Mouse (Mus musculus): ENCODE data around the gene Il11ra1. TPM values are rescaled to one million over a fixed set of nuclear protein-coding genes. Genes with fewer than 3 reads are reported as not detected.

The Il11ra1 gene
- polyA plus RNA-seq, 1 experiment from 2014 or later, result 63.8 TPM

DNA sequence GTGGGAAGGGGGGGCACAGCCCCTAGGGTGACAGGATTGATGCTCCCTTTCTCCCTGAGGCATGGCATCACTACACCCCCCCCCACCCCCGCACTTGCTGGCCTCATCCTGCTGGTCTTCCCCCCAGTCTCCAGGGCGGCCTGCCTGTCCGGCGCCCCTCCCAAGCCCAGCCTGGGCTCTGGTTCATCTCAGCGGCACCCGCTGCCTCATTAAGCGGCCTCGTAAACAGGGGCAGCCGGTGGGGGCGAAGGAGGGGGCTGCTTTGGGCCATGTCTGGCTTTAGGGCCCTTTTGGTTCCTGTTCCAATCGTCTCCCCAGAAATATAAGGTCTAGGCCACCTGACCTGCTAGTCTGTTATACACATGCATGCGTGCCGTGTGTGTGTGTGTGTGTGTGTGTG is 40.2 kb upstream of the Il11ra1 start:
- ATAC-seq, result no peak
- Histone ChIP-seq H3K27ac (ENCODE audit: low read depth, low read length) (no peak overlapping the region), H3K36me3 (ENCODE audit: control insufficient read depth, insufficient read depth) (no peaks in the 10 kb centered on the region), H3K9ac (ENCODE audit: low read depth, low read length) (no peak overlapping the region), H3K4me3 (ENCODE audit: low read depth, low read length) (no peak overlapping the region), H3K4me2 (replicated peaks; ENCODE audit: low read depth) (no peak overlapping the region), H3K9me3 (ENCODE audit: control insufficient read depth) (no peaks in the 10 kb centered on the region), H3K4me1 (replicated peaks; ENCODE audit: control insufficient read depth, insufficient read depth, low read length) (no peaks in the 10 kb centered on the region), H3K27me3 (replicated peaks; ENCODE audit: control insufficient read depth, insufficient read depth, low read length) (no peaks in the 10 kb centered on the region)
- TF ChIP-seq CTCF (IDR thresholded peaks at IDR 0.05; ENCODE audit: low read depth), result no peak
- 68% methylated on average over 13 of the region's 13 CpGs for WGBS

DNA sequence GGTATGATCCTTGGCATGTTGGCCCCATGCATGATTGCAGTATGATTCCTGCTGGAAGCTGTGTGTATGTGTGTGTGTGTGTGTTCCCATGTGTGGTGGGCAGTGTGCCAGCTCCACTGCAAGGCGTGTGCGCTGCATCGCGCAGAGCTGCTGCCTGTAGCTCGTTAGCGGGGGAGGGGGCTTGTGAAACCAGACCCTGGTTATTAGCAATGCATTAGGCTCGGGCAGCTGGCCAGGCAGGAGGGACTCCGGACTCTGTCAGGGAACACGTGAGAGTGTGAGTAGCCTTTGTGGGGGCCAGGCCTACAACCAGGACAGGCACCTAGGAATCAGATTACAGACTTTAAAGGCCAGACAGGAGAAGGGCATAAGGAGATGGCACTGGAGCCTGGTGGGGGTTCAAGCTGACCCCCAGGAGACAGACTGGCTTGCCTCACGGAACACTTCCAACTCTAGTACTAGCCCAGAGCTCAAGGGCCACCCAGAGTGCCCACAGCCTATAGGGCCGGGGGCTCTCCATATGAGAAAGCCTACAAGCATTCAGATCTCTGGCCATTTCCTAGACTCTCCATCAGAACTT is 38.8 kb upstream of the Il11ra1 start:
- Histone ChIP-seq H3K27me3 (replicated peaks; ENCODE audit: control insufficient read depth, insufficient read depth, low read length) (no peaks in the 10 kb centered on the region), H3K4me2 (replicated peaks; ENCODE audit: low read depth) (no peak overlapping the region), H3K4me3 (ENCODE audit: low read depth, low read length) (no peak overlapping the region), H3K36me3 (ENCODE audit: control insufficient read depth, insufficient read depth) (no peaks in the 10 kb centered on the region), H3K4me1 (replicated peaks; ENCODE audit: control insufficient read depth, insufficient read depth, low read length) (no peaks in the 10 kb centered on the region), H3K9me3 (ENCODE audit: control insufficient read depth) (no peaks in the 10 kb centered on the region), H3K9ac (ENCODE audit: low read depth, low read length) (no peak overlapping the region), H3K27ac (ENCODE audit: low read depth, low read length) (no peak overlapping the region)
- ATAC-seq, result no peak
- WGBS, result 50% methylated on average over 11 of the region's 11 CpGs
- no peak for TF ChIP-seq CTCF (IDR thresholded peaks at IDR 0.05; ENCODE audit: low read depth)

DNA sequence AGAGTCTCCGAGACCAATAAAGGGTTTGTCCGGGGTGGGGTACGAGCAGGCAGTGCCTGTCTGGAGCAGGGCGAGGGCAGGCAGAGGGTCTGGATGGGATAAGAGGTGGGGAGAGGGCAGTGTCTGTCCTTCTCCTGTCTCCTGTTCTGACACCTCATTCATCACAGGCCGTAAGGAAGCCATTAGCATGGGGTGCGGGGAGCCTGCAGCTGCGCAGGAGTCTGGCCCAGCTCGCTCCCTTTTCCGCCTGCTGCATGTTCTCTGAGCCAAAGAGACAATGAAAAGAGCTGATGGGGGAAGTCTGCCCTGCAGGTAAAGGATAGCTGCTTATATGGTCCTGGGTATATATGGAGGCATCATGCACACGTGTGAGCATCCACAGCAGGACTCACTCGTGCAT is 37.1 kb upstream of the Il11ra1 start:
- Histone ChIP-seq H3K9ac (ENCODE audit: low read depth, low read length) (no peak overlapping the region), H3K36me3 (ENCODE audit: control insufficient read depth, insufficient read depth) (no peaks in the 10 kb centered on the region), H3K4me2 (replicated peaks; ENCODE audit: low read depth) (no peak overlapping the region), H3K4me1 (replicated peaks; ENCODE audit: control insufficient read depth, insufficient read depth, low read length) (no peaks in the 10 kb centered on the region), H3K9me3 (ENCODE audit: control insufficient read depth) (no peaks in the 10 kb centered on the region), H3K4me3 (ENCODE audit: low read depth, low read length) (no peak overlapping the region), H3K27me3 (replicated peaks; ENCODE audit: control insufficient read depth, insufficient read depth, low read length) (no peaks in the 10 kb centered on the region), H3K27ac (ENCODE audit: low read depth, low read length) (no peak overlapping the region)
- WGBS, result 85% methylated on average over 11 of the region's 11 CpGs
- no peak for TF ChIP-seq CTCF (IDR thresholded peaks at IDR 0.05; ENCODE audit: low read depth)
- no peak for ATAC-seq

DNA sequence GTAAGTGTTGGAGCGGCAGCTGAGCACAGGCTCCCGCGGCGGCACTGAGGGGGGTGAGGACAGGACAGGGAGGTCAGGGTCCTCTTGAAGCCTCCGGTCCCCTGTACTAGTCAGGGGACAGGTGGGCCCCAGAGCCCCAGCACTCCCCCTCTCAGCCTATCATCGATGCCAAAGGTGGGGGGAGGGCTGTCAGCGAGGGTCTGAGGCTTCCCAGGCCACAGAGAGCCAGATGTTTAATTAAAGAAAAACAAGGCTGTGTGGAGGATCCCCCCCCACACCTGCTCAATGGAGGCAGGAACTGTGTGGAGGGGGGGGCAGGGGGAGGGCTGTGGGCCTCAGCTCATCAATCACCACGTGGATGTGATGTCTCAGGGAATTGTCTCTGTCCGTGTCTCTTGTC is 36.2 kb upstream of the Il11ra1 start:
- H3K9me3 ChIP-seq (ENCODE audit: control insufficient read depth), result no peaks in the 10 kb centered on the region
- WGBS, result 50% methylated on average over 9 of the region's 9 CpGs
- no peak overlapping the region for H3K4me3 ChIP-seq (ENCODE audit: low read depth, low read length)
- H3K4me1 ChIP-seq (replicated peaks; ENCODE audit: control insufficient read depth, insufficient read depth, low read length), result no peaks in the 10 kb centered on the region
- H3K27ac ChIP-seq (ENCODE audit: low read depth, low read length), result no peak overlapping the region
- H3K27me3 ChIP-seq (replicated peaks; ENCODE audit: control insufficient read depth, insufficient read depth, low read length), result no peaks in the 10 kb centered on the region
- H3K9ac ChIP-seq (ENCODE audit: low read depth, low read length), result no peak overlapping the region
- no peaks in the 10 kb centered on the region for H3K36me3 ChIP-seq (ENCODE audit: control insufficient read depth, insufficient read depth)
- TF ChIP-seq CTCF (IDR thresholded peaks at IDR 0.05; ENCODE audit: low read depth), result no peak
- ATAC-seq, result no peak
- no peak overlapping the region for H3K4me2 ChIP-seq (replicated peaks; ENCODE audit: low read depth)

DNA sequence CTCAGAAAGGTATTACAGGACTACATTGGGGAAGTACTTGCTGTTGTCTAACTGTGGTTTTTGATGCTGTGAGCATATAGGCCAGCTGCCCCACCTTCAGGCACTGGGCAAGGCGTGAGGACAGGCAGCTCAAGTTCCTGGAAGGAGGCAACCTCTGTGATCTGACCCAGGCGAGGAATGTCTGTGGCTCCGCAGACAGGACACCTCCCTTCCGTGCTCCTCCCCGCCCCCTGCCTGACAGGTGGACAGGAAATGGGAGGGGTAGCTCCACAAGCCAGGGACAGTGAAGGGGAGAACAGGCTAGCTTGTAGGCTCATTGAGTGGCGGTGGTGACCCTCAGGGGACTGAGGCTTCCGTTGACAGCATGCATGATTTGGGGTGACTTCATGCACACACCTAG is 35.3 kb upstream of the Il11ra1 start:
- no peaks in the 10 kb centered on the region for H3K9me3 ChIP-seq (ENCODE audit: control insufficient read depth)
- no peak overlapping the region for H3K9ac ChIP-seq (ENCODE audit: low read depth, low read length)
- H3K36me3 ChIP-seq (ENCODE audit: control insufficient read depth, insufficient read depth), result no peaks in the 10 kb centered on the region
- no peak overlapping the region for H3K4me3 ChIP-seq (ENCODE audit: low read depth, low read length)
- H3K27ac ChIP-seq (ENCODE audit: low read depth, low read length), result no peak overlapping the region
- WGBS, result 29% methylated on average over 7 of the region's 7 CpGs
- no peak for ATAC-seq
- TF ChIP-seq CTCF (IDR thresholded peaks at IDR 0.05; ENCODE audit: low read depth), result no peak
- no peaks in the 10 kb centered on the region for H3K27me3 ChIP-seq (replicated peaks; ENCODE audit: control insufficient read depth, insufficient read depth, low read length)
- no peaks in the 10 kb centered on the region for H3K4me1 ChIP-seq (replicated peaks; ENCODE audit: control insufficient read depth, insufficient read depth, low read length)
- no peak overlapping the region for H3K4me2 ChIP-seq (replicated peaks; ENCODE audit: low read depth)

DNA sequence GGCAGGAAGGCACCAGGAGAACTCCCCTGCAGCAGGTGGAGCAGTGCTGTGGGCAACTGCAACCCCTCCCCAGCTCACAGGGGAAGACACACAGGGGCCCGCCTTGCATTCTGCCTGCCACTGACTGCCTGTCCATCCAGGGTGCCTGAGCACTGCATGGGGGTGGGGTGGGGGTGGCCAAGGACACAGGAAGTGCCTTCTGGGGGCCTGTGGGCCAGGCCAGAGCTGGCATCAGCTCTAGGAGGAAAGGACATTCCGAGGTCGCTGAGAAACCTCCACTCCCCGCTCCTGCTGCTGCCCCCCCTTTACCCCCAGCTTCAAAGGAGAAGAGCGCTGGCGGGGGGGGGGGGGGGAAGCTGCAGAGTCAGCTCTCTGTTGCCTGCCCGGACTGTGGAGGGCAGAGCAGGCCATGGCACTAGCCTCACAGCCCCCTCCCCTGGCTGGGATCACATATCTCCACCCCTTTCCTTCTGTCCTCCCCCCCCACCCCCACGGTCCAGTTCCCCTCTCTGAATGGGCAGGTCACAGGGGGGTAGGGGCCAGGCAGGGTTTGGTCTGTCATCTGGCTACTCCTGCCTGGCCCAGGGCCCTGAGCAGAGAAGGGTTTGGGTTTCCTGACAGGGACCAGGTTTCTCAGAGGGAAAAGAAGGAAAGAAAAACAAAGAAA is 34.6 kb upstream of the Il11ra1 start:
- H3K27ac ChIP-seq (ENCODE audit: low read depth, low read length), result no peak overlapping the region
- ATAC-seq, result no peak
- TF ChIP-seq CTCF (IDR thresholded peaks at IDR 0.05; ENCODE audit: low read depth), result no peak
- H3K4me1 ChIP-seq (replicated peaks; ENCODE audit: control insufficient read depth, insufficient read depth, low read length), result no peaks in the 10 kb centered on the region
- H3K4me3 ChIP-seq (ENCODE audit: low read depth, low read length), result no peak overlapping the region
- no peak overlapping the region for H3K9ac ChIP-seq (ENCODE audit: low read depth, low read length)
- H3K4me2 ChIP-seq (replicated peaks; ENCODE audit: low read depth), result no peak overlapping the region
- no peaks in the 10 kb centered on the region for H3K27me3 ChIP-seq (replicated peaks; ENCODE audit: control insufficient read depth, insufficient read depth, low read length)
- WGBS, result 13% methylated on average over 6 of the region's 8 CpGs
- no peaks in the 10 kb centered on the region for H3K9me3 ChIP-seq (ENCODE audit: control insufficient read depth)
- no peaks in the 10 kb centered on the region for H3K36me3 ChIP-seq (ENCODE audit: control insufficient read depth, insufficient read depth)

All from intestine, postnatal 0 days (tissue).